Mouse (Mus musculus) neural tube, embryonic 12.5 days (tissue): ENCODE measurements at regions not wholly inside any gene's neighbourhood (a gene's known extent, or its start where the extent isn't known, plus 50 kb on each side); places are given as distances from the start of the nearest gene placed in this dataset.

ENCODE experiments used
- ATAC-seq: fragments of 200-750 bp; cut with Nextera tagmentation; 2 replicates; pipeline ENCODE4 v1.8.0; 2017; ENCODE audit warnings: low read depth, mild to moderate bottlenecking, moderate TSS enrichment, moderate library complexity; ENCODE audit not compliant: low FRiP score
- H3K27ac ChIP-seq: fragments of 300-500 bp; sonication (generic); 2 replicates; pipeline ENCODE4 v1.5.1; 2016
- H3K27me3 ChIP-seq: fragments of 300-500 bp; sonication (generic); replicated peaks from 2 replicates; pipeline ENCODE4 v1.6.1; 2016; ENCODE audit warnings: mild to moderate bottlenecking
- H3K36me3 ChIP-seq: fragments of 300-500 bp; sonication (generic); 2 replicates; pipeline ENCODE4 v1.6.1; 2016; ENCODE audit warnings: mild to moderate bottlenecking
- H3K4me1 ChIP-seq: fragments of 300-500 bp; sonication (generic); 2 replicates; pipeline ENCODE4 v1.6.1; 2016
- H3K4me2 ChIP-seq: fragments of 300-500 bp; sonication (generic); replicated peaks from 2 replicates; pipeline ENCODE4 v1.6.1; 2016; ENCODE audit warnings: mild to moderate bottlenecking
- H3K4me3 ChIP-seq: fragments of 300-500 bp; sonication (generic); 2 replicates; pipeline ENCODE4 v1.5.1; 2016
- H3K9ac ChIP-seq: fragments of 300-500 bp; sonication (generic); 2 replicates; pipeline ENCODE4 v1.6.1; 2016; ENCODE audit warnings: mild to moderate bottlenecking
- H3K9me3 ChIP-seq: fragments of 300-500 bp; sonication (generic); 2 replicates; pipeline ENCODE4 v1.6.1; 2016; ENCODE audit warnings: mild to moderate bottlenecking
- WGBS: fragments of 180-500 bp; shearing (Covaris S2); methylation state at CpG from one replicate; pipeline ENCODE4 v1.1.7; 2016; 5-methylcytosine and 5-hydroxymethylcytosine counted together

DNA sequence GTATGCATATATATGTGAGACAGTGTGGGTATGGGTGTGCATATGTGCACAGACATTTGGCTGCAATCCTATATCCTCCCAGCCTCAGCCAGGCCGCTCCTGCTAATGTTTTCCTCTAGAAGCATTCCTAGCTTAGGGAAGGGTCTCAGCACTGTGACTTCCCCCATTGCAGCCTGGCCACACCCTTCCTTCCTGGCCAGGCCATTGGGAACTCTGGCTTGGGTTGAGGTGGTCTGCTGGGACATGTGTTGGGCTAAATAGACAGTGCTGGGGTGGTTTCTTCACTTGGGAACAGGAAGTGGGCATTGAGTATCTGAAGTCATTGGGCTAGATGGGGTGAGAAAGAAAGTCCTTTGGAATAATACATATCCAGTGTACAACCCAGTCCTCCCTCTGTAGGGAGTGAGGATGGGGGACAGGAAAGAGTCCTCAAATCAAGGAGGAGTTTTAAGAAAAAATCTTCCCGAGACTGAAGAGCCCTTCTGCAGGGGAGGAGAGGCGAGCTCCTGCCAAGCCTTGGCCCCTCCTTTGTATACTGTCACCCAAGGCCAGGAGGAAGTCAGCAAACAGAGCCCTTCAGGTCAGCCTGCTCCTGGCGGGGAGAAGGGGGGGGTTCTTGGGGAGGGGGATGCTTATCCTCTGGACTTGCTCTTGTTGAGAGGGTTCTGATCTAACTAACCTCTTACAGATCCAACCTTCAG lies 116.0 kb upstream of the Zmiz1 start:
- Histone ChIP-seq H3K27ac (no peak overlapping the region), H3K4me1 (peaks cover 22% of the 10 kb centered on the region), H3K27me3 (no peaks in the 10 kb centered on the region), H3K9ac (no peak overlapping the region), H3K36me3 (no peaks in the 10 kb centered on the region), H3K4me2 (no peak overlapping the region), H3K9me3 (no peaks in the 10 kb centered on the region), H3K4me3 (no peak overlapping the region)
- ATAC-seq: no peak
- WGBS: 62% methylated on average over 4 of the region's 4 CpGs

GRCm38 (mm10) chr14:25345995-25346394 lies 113.0 kb upstream of the Zmiz1 start:
- Histone ChIP-seq H3K27me3 (no peaks in the 10 kb centered on the region), H3K4me3 (no peak overlapping the region), H3K27ac (no peak overlapping the region), H3K36me3 (no peaks in the 10 kb centered on the region), H3K4me2 (no peak overlapping the region), H3K9ac (no peak overlapping the region), H3K4me1 (peaks cover 7% of the 10 kb centered on the region; the same call in 1 of the 2 replicates), H3K9me3 (no peaks in the 10 kb centered on the region)
- WGBS: 66% methylated on average over 2 of the region's 2 CpGs
- ATAC-seq: no peak

DNA sequence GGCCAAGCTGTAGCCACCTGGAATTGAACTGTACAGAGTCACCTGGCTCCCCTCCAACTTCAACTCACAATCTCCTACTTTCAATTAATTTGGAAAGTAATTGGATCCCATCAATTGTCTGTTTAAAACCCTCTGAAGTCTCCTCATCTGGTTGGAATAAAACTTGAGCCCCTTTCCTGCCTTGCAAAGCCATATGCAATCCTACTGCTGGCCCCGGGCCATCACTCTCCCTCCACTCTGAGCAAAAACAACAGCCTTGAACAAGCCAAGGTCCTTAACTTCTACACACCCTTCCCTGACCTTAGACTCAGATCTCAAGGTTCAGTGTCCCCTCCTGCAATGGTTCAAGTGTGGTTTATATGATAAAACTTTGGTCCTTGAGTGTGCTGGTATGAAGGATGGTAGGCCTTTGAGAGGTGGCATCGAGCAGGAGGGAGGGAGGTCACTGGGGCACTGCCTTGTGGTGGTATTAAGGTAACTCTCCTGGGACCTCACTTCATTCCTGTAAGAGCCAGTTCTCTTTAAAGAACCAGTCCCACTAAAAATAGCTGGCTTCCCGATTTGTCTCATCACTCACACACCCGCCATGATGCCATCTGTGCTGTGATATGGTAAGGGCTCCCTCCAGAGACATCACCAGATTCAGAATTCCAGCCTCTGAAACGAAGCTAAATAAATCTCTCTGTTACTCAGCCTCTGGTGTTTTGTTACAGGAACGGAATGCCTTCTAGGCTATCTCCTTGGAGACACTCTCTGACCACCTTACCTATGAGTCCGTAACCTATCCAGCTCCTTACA lies 112.0 kb upstream of the Zmiz1 start:
- WGBS: 78% methylated on average over 7 of the region's 7 CpGs
- ATAC-seq: no peak
- H3K9ac ChIP-seq: no peak overlapping the region

GRCm38 (mm10) chr14:25350282-25350964 lies 108.6 kb upstream of the Zmiz1 start:
- ATAC-seq: no peak
- H3K27ac ChIP-seq: no peak overlapping the region
- no peaks in the 10 kb centered on the region for H3K9me3 ChIP-seq
- 71% methylated on average over 9 of the region's 9 CpGs for WGBS
- no peak overlapping the region for H3K9ac ChIP-seq
- H3K36me3 ChIP-seq: no peaks in the 10 kb centered on the region
- no peak overlapping the region for H3K4me3 ChIP-seq
- H3K27me3 ChIP-seq: no peaks in the 10 kb centered on the region
- no peak overlapping the region for H3K4me2 ChIP-seq
- no peaks in the 10 kb centered on the region for H3K4me1 ChIP-seq

More for the DNA sequence above, 112.0 kb upstream of the Zmiz1 start:
- no peaks in the 10 kb centered on the region for H3K36me3 ChIP-seq
- H3K27ac ChIP-seq: no peak overlapping the region
- no peak overlapping the region for H3K4me2 ChIP-seq
- no peaks in the 10 kb centered on the region for H3K9me3 ChIP-seq
- H3K27me3 ChIP-seq: no peaks in the 10 kb centered on the region
- no peak overlapping the region for H3K4me3 ChIP-seq
- 0 out of 2 replicates have a peak, but pooled peaks cover 3% of the 10 kb centered on the region for H3K4me1 ChIP-seq

DNA sequence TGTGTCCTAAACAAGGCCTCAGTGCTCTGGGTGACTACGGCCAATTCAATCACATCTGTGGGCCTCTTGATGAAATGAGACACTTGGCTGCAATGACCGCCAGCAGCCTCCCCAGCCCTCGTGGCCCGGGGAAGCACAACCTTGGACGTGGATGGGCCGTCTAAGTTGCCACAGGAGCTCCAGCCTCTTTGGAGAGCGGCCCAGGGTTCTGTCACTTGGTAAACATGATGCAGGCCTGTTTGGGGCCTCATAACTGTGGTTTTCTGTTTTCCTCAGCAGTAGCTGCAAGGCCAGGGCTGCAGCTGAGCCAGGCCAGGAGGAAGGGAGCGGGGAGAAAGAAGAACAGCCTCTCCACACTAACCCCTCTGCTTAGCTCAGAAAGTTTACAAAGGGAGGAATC lies 105.2 kb upstream of the Zmiz1 start:
- Histone ChIP-seq H3K27ac (no peak overlapping the region), H3K9ac (no peak overlapping the region), H3K9me3 (no peaks in the 10 kb centered on the region), H3K4me2 (no peak overlapping the region), H3K36me3 (no peaks in the 10 kb centered on the region), H3K4me1 (no peaks in the 10 kb centered on the region), H3K27me3 (no peaks in the 10 kb centered on the region), H3K4me3 (no peak overlapping the region)
- no peak for ATAC-seq
- 81% methylated on average over 8 of the region's 8 CpGs for WGBS

GRCm38 (mm10) chr14:25354288-25354850 lies 104.6 kb upstream of the Zmiz1 start:
- no peak overlapping the region for H3K9ac ChIP-seq
- H3K4me3 ChIP-seq: no peak overlapping the region
- H3K27ac ChIP-seq: no peak overlapping the region
- H3K36me3 ChIP-seq: no peaks in the 10 kb centered on the region
- no peak for ATAC-seq
- no peak overlapping the region for H3K4me2 ChIP-seq
- H3K27me3 ChIP-seq: no peaks in the 10 kb centered on the region
- no peaks in the 10 kb centered on the region for H3K4me1 ChIP-seq
- WGBS: 89% methylated on average over 7 of the region's 7 CpGs
- no peaks in the 10 kb centered on the region for H3K9me3 ChIP-seq

GRCm38 (mm10) chr14:25357805-25358204 lies 101.2 kb upstream of the Zmiz1 start:
- 84% methylated on average over 9 of the region's 9 CpGs for WGBS
- no peaks in the 10 kb centered on the region for H3K9me3 ChIP-seq
- no peaks in the 10 kb centered on the region for H3K4me1 ChIP-seq

DNA sequence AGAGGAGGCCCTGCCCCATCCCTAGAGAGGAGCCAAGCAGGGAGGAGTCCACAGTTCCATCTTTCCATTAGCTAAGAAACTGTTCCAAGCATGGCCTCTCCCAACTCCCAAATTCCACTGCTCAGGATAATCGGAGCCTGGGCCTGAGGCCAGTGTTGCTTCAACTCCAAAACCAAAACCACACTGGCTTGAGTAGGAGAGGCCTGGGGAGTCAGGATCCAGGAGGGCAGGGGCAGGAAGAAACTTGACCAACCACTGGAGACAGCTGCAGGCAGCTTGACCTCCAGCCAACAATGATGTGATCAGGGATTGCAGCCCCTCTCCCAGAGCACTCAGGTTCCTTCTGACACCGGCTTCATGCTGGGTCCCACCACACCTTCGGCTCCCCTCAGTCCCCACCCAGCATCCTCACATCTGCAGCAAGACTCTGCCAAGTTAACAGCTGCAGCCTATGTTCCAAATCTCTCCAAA lies 99.1 kb upstream of the Zmiz1 start:
- Histone ChIP-seq H3K9me3 (no peaks in the 10 kb centered on the region), H3K27me3 (no peaks in the 10 kb centered on the region), H3K9ac (no peak overlapping the region), H3K4me2 (no peak overlapping the region), H3K4me1 (no peaks in the 10 kb centered on the region), H3K4me3 (no peak overlapping the region), H3K27ac (no peak overlapping the region), H3K36me3 (no peaks in the 10 kb centered on the region)
- no peak for ATAC-seq
- 93% methylated on average over 3 of the region's 3 CpGs for WGBS

More at GRCm38 (mm10) chr14:25357805-25358204, 101.2 kb upstream of the Zmiz1 start:
- no peaks in the 10 kb centered on the region for H3K27me3 ChIP-seq
- no peak for ATAC-seq
- no peak overlapping the region for H3K4me3 ChIP-seq
- no peak overlapping the region for H3K27ac ChIP-seq
- no peak overlapping the region for H3K4me2 ChIP-seq
- no peak overlapping the region for H3K9ac ChIP-seq
- no peaks in the 10 kb centered on the region for H3K36me3 ChIP-seq

- no peak overlapping the region for H3K9ac ChIP-seq
- no peak overlapping the region for H3K27ac ChIP-seq
- H3K36me3 ChIP-seq: no peaks in the 10 kb centered on the region
- no peaks in the 10 kb centered on the region for H3K4me1 ChIP-seq
- WGBS: 91% methylated on average over 9 of the region's 9 CpGs
- no peaks in the 10 kb centered on the region for H3K27me3 ChIP-seq
- H3K4me2 ChIP-seq: no peak overlapping the region
- no peaks in the 10 kb centered on the region for H3K9me3 ChIP-seq
- ATAC-seq: no peak
- H3K4me3 ChIP-seq: no peak overlapping the region
Observed at GRCm38 (mm10) chr14:25360726-25361125, 98.3 kb upstream of the Zmiz1 start.

DNA sequence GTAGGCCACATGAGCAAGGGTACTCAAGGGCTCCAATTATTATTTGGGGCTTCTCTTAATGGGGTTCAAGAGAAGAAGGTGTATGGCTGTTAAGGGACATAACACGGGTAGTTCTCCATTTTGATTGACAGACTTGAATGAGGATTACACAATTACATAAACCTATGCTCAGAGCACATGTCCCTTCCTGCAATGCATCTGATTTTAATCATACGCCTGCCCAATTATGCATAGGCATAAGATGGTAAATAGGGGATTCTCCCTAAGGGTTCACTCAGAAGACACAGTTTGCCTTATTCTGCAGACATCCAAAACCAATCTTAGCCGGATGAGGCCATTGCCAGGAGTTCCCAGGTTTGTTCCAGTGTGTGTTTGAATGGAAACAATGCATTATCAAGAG lies 97.9 kb upstream of the Zmiz1 start:
- H3K9ac ChIP-seq: no peak overlapping the region
- no peak for ATAC-seq
- no peaks in the 10 kb centered on the region for H3K27me3 ChIP-seq
- no peaks in the 10 kb centered on the region for H3K36me3 ChIP-seq
- no peaks in the 10 kb centered on the region for H3K9me3 ChIP-seq
- no peak overlapping the region for H3K4me2 ChIP-seq
- H3K4me3 ChIP-seq: no peak overlapping the region
- H3K4me1 ChIP-seq: no peaks in the 10 kb centered on the region
- H3K27ac ChIP-seq: no peak overlapping the region
- 84% methylated on average over 3 of the region's 3 CpGs for WGBS

GRCm38 (mm10) chr14:25362771-25363170 lies 96.2 kb upstream of the Zmiz1 start:
- Histone ChIP-seq H3K27me3 (no peaks in the 10 kb centered on the region), H3K4me1 (no peaks in the 10 kb centered on the region), H3K4me2 (no peak overlapping the region), H3K36me3 (no peaks in the 10 kb centered on the region), H3K9me3 (no peaks in the 10 kb centered on the region), H3K27ac (no peak overlapping the region), H3K4me3 (no peak overlapping the region), H3K9ac (no peak overlapping the region)
- WGBS: 8% methylated on average over 1 of the region's 1 CpGs
- ATAC-seq: no peak

- H3K27me3 ChIP-seq: no peaks in the 10 kb centered on the region
- H3K9ac ChIP-seq: no peak overlapping the region
- H3K4me1 ChIP-seq: no peaks in the 10 kb centered on the region; the same call in 1 of the 2 replicates
- H3K4me2 ChIP-seq: no peak overlapping the region
- WGBS: 88% methylated on average over 10 of the region's 10 CpGs
- ATAC-seq: no peak
- no peak overlapping the region for H3K4me3 ChIP-seq
- no peaks in the 10 kb centered on the region for H3K36me3 ChIP-seq
- H3K9me3 ChIP-seq: peaks cover 6% of the 10 kb centered on the region; the same call in 1 of the 2 replicates
- H3K27ac ChIP-seq: no peak overlapping the region
Observed at GRCm38 (mm10) chr14:25365226-25365800, 93.7 kb upstream of the Zmiz1 start.
